Mouse (Mus musculus) thymus, postnatal 4 days (tissue): ENCODE data around the gene 1500015O10Rik.

Source experiments
- DNase-seq: peaks from one replicate; pipeline ENCODE4 v3.0.0; 2021

The 1500015O10Rik gene

DNA sequence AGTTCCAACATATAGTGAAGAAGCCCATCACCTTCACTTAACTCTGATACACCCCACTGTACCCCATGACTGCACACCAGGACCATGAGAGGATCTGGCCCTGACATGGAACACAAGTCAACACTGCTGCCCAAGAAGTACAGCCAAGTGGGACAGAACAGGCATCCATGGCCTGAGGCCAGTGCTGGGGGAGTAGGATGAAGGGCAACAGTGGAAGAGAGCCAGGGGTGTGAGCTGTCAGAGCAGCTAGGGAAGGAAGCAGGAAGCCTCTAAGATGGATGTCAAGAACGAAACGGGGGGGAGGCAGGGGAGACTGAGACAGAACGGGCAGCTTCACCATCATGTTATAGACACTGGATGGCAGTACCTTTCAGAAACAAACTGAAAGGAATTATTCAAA is 45.7 kb downstream of the 1500015O10Rik start:
- no peak for DNase-seq

DNA sequence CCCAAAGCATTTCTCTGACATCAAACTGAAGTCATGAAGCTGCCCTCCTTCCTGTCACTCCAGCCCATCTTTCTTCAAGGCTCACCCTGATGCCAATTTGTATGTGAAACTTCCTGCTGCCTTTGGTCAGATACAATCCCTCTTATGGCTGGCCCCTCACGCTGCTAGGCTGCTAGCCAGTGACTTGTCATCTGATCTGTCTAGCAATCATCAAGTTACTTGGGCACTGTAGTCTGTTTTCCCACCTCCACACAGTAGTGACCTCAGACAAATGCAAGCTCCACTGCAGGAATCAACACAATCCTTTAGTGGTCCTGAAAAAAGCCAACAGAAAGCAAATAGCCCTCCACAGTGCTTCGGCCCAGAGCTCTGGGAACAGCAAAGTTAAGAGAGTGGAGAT is 50.8 kb downstream of the 1500015O10Rik start:
- DNase-seq: no peak

DNA sequence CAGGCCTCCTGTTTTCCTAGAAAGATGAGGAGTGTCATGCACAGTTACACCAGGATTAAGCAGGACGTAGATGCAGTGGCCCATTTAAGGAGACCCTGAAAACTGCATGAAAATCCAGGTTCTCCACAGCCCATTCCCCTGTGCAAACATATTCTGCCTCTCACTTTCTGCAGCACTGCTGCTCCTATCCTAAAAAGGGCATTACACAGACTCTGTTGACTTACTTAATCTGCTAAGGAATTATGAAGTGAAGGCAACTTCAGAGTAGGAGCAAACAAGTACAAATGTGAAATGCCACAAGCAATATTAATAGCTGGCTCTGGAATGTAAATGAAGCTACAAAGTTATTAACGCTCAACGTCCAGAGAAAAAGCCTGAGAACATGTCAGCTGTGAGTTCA is 51.3 kb downstream of the 1500015O10Rik start:
- no peak for DNase-seq

DNA sequence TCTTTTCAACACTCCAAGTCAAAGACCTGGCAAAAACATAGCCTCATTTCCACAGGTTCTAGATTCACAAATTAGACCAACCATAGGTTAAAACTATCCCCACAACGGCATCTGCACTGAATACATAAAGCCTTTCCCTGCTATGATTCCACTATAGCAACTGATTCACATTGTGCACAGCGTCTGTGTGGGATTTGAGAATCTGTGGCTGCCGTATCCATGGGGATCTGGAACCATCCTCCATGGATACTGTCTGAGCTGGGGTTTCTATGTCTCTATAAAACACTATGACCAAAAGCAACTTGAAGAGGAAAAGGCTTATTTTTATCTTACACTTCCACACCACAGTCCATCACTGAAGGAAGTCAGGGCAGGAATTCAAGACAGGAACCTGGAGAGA is 52.3 kb downstream of the 1500015O10Rik start:
- no peak for DNase-seq

DNA sequence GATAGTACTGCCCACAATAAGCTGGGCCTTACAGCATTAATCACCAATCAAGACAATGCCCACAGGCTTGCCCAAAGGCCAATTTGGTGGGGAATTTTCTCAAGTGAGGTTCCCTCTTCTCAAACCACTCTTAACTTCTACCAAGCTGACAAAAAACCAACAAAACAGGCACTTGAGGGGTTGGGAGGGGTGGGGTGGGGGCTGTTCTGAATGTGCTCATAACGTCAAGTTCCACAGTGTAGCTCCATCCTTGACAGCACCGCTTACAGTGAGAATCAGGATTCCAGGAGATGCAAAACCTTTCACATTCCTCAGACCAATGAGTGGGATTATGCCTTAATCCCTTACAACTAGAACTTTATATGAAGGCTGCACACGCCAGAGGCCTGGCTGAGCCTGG is 52.8 kb downstream of the 1500015O10Rik start:
- DNase-seq: no peak

DNA sequence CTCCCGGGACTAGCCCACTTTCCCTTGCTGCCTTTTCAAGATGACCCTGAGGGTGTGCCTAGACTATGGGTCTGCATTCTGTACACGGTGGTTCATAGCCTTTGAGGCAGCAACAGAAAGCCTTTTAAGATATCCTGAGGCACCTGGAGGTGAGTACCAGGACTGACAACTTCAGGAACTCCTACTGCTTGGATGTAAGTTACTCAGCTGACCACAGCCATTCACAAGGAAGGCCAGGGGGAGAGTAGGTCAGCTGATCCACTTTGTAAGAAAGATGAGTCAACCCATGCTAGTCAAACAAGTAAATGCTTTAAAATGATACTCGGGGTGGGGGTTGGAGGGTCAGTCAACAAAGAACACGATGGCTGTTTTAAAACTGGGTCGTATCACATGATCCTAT is 54.9 kb downstream of the 1500015O10Rik start:
- DNase-seq: no peak

DNA sequence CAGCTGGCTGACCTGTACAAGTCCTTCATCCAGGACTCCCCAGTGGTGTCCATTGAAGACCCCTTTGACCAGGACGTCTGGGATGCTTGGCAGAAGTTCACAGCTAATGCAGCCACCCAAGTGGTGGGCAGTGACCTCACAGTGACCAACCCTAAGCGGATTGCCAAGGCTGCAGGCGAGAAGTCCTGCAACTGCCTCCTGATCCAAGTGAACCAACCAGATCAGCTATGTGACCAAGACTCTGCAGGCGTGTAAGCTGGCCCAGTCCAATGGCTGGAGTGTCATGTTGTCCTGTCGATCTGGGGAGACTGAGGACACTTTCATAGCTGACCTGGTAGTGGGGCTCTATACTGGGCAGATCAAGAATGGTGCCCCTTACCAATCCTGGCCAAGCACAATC is 56.3 kb downstream of the 1500015O10Rik start:
- DNase-seq: no peak

DNA sequence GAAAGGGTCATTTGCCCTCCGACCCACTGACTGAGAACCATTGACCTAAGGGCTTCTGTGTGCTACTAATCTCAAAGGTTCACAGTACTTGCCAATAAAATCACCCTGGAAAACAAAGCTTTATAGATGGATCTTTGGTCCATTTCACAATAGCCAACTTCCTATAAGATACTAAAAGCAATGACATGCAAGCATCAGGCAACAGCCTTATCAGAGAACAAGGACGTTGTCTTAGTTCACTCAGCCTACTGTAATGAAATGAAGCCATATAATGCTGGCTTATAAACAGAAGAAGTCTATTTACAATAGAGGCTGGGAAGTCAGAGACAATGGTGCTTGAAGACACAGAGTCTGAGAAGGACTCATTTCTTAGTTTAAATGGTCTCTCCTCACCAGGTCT is 59.4 kb downstream of the 1500015O10Rik start:
- DNase-seq: no peak
